Mouse (Mus musculus): Measurements from ENCODE around the gene Furin.
"Not testable (repeated sequence)": the region's sequence is repeated elsewhere in the genome, so short reads cannot be mapped to it uniquely, and the experiment has no call there.

Gene Furin

DNA sequence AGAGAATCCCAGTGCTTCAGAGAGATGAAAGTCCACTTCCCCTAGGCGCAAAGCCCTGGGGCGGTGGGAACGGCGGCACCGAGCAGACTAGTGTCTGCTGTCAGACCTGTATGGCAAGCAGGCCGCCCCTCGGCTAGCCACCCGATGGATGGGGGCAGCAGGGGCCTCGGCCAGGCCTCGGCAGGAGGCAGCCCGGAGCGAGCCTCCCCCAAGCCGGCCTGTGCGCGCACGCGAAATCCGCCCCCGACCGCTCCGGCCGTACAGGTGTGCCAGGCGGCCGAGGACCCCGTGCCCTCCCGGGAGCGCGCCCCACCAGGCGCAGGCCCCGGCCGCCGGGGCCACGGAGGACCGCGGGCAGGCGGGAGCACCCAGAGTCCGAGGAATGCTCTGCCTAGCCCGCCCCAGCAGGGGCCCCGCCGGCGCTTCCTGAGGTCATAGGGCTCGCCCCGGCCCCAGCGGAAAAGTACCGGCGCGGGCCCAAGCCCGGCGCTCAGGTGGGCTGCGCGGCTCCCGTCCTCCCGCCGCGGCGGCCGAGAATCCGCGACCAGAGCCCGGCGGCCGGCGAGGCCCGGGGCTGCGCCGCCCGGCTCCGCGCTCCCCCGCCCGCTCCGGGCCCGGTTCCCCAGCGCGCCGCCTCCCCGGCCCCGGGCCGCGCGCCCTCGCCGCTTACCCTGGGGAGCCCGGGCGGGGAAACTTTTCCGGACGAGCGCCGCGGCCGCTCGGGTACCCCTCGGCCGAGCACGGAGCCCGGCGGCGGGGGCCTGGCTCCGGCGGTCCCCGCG is 3.2 kb downstream of the Furin start:
- DNase-seq (ENCODE audit: low read depth in 2 of 2, low spot score in 2 of 2), result peak in 1 of 2 experiments; percentile 27

DNA sequence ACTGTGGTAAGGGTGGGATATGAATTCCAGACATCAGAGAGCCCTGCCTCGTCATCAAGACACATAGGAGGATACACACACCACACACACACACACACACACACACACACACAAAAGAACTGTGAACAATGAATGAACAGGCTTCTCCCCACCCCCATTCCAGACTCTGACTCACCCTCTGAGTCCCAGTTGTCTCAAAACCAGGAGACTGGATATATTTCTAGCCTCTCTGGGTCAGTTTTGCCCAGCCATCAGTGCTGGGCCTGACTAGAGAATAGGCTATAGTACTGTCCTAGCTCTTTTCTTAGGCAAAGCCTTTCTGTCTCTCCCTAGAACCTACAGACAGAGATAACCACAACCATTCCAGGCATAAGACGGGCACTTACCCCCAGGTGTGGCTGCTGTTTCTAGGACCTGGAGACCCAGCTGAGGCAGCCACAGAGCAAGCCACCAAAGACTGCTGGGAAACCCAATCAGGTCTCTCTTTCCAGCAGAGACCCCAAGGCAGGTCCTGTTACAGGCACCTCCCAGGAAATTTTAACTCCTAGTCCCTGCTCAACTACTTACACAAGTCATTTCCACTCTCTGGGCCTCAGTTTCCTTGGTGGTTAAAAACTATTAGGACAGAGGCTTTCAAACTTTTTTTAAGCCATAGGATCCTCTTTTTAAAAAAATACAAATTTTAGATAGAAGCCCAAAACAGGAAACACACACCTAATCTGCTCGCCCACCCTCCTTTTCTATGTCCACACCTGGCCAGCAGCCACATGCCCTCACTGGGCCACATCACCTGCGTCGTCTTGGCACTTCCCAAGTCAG is 4.0 kb downstream of the Furin start:
- no peak for DNase-seq (ENCODE audit: low read depth in 2 of 2, low spot score in 2 of 2)

DNA sequence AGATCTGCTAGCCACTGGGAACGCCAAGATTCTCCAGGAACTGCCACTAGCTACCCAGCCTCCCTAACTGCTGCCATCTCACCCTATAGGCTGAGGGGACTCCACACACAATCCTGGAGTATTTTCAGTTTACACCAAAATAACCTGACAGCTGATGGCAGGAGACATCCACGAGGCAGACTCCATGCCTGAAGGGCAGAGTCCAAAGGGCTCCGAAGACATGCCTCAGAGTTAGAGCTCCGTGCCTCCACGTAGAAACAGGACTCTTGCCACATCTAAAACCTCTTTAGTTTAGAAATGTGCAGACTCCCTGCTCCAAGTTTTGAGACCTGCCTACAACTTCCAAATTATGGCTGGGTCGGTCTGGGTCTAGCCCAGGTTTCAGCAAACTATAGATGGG is 4.7 kb downstream of the Furin start:
- no peak for DNase-seq (ENCODE audit: low read depth in 2 of 2, low spot score in 2 of 2)

DNA sequence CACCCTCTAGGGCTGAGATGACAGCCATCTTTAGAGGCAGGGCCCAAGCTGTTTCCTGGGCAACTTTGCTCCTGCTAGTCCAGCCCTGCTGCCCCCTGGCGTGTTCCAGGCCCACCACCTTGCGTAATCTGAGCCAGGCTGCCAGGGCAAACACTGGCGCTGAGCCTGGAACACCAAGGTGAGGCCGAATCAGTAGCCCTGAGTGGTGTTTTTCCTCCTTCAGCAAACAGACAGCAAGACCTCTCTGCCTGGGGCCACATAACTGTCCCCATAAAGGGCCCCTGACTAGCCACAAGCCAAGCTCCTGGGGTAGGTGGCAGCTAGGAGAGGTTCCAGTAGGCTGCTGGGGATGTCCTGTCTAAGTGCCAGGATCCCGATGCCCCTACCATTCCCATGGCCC is 5.1 kb downstream of the Furin start:
- DNase-seq (ENCODE audit: low read depth in 2 of 2, low spot score in 2 of 2), result no peak

DNA sequence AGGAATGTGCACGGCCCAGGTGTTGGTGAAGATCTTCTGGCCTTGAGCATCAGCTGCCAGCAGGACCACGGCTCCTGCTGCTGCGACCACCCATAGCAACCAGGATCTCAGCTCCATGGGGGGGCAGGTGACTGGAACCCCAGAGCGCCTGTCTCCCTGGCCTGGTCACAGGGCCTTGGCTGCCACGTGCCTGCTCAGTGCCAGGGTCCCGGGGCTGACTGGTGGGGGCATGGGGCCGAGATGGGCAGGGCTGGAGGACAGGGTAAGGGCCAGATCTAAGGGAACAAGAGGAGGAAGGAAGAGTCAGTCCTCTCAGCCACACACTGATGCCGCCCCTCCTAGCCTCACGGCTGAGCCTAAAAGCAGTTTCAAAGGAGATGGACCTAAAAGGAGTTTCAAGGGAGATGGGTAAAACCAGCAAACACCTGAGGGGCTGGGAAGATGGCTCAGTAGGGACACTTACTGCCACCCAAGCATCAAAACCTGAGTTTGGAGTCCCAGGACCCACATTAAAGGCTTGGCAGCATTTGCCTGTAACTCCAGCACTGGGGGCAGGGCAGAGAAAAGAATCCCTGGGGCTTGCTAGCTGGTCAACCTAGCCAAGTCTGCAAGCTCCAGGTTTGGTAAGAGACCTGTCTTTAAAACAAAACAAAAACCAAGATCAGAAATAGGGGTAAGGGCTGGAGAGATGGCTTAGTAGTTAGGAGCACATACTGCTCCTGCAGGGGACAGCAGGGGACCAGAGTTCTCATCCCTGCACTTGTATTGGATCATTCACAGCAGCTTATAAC is 6.4 kb downstream of the Furin start:
- DNase-seq (ENCODE audit: low read depth in 2 of 2, low spot score in 2 of 2), result no peak

DNA sequence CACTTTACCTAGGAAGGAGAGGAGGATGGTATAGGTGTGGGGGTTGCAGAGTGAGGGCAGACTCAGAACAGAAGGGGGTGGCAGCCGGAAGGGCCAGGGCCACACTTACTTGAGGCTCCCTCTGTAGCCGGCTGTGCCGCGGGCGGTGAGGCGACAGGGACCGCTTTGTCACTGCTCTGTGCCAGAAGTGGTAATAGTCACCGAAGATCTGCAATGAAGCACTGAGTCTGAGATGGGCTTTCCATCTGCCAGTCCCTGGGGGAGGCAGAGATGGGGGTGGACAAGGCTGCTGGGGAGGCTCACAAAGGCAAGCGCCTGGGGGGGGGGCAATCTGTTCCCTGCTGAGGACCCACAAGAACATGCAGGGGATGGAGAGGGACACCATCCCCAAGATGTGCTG is 7.2 kb downstream of the Furin start:
- DNase-seq (ENCODE audit: low read depth in 2 of 2, low spot score in 2 of 2), result no peak

DNA sequence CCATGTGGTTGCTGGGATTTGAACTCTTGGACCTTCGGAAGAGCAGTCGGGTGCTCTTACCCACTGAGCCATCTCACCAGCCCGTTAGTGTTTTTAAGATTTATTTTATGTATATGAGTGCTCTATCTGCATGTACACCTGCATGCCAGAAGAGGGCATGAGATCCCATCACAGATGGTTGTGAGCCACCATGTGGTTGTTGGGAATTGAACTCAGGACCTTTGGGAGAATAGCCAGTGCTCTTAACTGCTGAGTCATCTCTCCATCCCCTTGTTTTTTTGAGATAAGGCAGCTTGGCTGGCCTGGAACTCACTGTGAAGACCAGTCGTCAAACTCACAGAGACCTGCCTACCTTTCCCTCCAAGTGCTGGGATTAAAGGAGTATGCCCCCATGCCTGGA is 8.8 kb downstream of the Furin start:
- not testable (repeated sequence) for DNase-seq (ENCODE audit: low read depth in 2 of 2, low spot score in 2 of 2)

DNA sequence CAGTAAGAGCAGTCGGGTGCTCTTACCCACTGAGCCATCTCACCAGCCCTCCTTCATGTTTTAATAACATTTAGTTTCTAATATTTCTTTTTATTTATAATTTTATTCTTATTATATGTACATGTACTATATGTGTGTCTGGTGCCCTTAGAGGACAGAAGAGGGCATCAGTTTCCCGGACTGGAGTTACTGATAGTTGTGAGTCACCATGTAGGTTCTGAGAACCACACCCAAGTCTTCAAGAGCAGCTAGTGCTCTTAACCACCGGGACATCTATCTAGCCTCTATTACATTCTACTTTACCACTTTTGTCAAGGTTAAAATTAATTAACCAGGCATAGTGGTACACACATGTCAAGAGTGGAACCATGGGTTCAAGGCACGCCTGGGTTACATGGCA is 10.6 kb downstream of the Furin start:
- DNase-seq (ENCODE audit: low read depth in 2 of 2, low spot score in 2 of 2), result no peak

DNA sequence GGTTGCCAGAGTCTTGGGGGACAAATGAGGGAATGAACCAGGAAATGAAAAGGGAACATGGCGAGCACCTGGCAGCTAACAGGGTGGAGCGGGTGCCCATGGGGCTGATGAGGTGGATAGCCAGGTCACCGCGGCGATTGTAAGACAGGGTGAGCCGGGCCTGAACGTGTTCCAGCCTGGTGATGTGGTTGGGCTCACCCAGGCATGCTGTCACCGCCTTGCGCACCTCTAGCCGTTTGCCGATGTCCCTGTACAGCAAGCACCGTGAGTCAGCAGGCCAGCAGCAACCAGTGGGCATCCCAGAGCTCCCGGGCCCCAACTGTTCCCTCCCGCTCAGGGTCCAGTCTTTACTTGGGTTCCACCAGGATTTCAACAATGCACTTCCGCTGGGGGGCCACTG is 13.1 kb downstream of the Furin start:
- DNase-seq (ENCODE audit: low read depth in 2 of 2, low spot score in 2 of 2), result no peak

DNA sequence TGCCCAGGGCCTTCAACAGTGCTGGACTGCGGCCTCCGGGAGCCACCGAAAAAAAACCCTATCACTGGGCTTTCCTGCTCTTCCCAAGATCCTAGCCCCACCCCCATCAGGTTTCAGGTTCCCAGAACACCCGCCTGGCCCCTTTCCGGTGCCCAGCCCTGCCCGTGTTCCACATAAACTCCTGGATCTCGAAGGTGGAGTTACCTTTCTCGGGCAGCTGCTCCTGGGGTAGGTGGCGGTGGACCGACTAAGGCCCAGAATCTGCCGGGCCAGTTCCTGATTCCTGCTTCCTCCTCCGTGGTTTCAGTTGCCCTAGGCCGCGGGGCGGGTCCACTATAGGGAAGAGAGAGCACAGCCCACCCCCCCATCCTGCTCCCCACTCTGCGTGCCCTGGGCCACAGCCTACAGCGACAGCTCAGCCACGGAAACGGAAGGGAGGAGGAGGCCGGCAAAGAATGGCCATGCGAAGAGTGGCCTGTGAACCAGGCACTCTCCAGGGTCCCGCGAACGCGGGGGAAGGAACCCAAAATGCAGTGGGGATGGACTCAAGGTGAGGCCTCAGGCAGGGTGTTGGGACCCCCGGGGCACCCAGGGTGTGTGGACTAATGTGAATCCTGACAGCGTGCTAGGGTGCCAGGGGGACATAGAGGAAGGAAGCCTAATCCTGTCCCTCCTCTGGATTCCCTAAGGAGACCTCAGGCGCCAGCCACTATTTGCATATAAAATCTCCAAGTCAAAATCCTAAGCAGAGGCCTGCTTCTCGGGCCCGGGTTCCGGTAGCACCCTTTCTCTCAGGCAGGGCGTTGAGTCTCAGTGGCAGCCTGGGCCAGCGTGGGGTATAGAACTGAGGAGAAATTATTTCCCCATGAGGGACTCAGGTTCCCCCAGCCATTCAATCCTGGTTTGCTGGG is 17.3 kb downstream of the Furin start, which contains the start of gene Fes:
Gene Fes, minus strand, starts transcription at position 314 of the 911 bp plus-strand sequence.
- DNase-seq (ENCODE audit: low read depth in 2 of 2, low spot score in 2 of 2), result no peak

DNA sequence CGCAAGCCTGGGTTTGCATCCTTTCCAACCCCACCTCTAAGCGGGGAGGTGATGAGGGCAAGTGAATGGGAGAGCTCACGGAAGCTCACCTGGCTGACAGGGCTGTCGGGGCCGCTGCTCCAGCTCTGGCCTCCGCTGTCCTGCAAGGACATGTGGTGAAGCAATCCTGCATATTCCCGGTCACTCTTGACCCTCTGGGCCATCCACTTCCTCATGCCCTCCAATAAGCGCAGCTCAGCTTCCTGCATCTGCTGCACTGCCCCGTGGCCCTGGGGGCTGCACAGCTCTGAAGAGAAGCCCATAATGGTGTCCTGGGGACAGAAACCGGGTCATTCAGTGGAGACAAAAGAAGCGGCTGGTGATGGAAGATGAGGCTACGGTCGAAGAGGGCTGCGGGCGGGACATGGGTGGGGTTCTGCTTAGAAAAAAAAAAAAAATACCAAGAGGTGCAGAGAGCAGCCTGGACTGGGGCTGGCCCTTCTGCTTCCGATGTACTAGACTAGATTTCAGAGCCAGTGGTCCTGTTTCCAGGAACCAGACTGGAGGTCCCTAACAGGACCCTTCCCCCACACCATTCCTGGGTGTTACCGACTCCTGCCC is 18.1 kb downstream of the Furin start:
- DNase-seq (ENCODE audit: low read depth in 2 of 2, low spot score in 2 of 2), result no peak

DNA sequence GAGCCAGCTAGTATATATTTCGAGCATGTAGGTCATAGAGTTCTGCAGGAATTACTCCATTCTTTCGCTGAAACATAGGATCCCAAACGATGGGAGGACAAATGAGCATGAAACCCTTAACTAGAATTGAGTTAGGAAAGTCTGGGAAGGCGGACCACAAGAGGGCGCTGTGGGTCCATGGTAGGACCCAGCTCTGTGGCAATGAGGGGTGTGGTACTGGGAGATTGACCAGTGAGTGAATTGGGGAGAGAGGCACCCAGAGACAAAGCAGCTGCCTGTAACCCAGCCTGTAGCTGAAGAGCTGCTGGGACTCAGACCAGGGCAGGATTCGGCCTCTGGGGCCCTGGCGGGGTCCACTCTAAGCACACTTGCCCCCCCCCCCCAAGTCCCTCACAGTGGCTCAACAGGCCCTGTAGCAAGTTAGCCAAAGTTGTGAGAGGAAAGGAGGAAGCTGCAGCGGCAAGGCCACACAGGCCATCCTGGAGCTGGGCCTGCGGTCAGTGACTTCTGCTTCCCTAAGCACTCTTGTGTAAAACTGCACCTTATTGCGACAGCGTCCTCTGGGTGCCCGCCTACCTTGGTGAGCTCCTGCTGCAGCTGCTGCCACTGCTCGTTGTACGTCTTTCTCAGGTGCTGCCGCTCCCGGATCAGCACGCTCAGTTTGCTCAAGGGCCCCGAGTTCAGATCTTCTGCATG is 18.9 kb downstream of the Furin start:
- peak; percentile 79 to 81 for DNase-seq (ENCODE audit: low read depth in 2 of 2, low spot score in 2 of 2)

DNA sequence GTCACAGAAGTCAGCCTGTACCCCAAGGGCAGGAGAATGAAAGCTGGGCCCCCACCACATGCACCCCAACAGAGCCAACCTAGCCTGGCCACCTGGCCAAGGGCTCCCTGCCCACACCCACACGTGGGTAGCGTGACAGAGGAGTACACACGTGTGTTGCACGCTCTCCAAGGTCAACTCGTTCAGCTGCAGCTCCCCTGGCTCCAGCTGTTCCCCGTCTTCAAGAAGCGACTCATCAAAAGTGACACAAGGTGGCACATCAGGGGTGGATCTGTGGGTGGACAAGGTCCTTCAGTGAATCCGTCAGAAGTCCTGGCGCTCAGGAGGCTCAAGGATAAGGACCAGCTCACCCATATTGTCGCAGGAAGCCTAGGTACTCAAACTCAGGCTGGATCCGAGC is 22.3 kb downstream of the Furin start:
- no peak for DNase-seq (ENCODE audit: low read depth in 2 of 2, low spot score in 2 of 2)

DNA sequence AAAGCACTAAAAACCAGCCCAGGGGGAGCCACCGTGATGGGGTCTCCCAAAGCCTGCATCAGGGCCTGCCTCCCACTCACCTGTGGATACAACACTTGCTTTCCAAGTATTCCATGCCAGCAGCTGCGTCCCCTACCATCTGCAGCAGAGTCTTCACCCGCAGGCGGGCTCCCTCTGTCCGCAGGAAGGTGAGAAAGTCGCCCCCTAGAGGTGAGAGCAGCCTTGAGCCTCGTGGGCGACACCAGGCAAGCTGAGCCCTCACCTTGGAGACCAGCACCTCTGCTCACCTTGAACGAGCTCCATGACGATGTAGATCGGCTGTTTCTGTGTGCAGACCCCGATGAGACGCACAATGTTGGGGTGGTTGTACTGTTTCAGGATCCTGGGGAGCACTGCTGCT is 25.7 kb downstream of the Furin start:
- DNase-seq (ENCODE audit: low read depth in 2 of 2, low spot score in 2 of 2), result peak; percentile 49 to 56

DNA sequence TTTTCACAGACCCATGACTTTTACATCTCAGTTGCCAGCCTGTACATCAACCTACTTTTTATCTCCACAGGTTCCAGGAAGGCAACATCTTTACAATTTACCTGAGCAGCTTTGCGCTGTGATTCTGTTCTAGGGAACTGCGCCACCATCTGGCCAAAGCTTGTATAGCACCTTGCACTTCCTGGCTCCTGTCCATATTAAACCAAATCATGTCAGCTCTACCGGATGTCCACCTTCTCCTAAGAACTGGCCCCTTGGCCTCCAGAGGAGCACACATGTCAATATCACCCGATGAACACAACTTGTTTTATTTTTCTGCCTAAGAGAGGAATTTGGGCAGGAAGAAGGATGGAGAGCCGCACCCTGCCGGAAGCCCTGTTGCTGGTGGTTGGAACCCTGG is 27.8 kb downstream of the Furin start:
- peak; percentile 78 to 82 for DNase-seq (ENCODE audit: low read depth in 2 of 2, low spot score in 2 of 2)

DNA sequence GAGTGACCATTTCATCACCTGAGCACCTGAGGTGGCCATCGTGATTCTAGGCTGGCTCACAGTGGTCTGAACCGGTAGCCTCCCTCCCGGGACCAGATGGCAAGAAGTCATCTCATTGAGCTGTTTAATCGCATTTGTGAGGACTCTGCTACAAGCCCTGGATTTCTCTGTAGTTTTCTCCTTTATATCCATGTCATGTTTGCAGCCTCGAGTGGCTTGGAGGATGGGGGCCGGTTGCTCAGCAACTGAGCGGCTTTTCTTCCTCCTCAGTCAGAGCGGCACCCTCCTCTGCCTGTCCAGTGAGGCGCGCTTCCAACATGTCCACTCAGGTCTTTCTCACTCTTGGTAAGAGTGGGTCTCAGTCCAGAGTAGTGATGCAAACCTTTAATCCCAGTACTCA is 29.0 kb downstream of the Furin start:
- DNase-seq (ENCODE audit: low read depth in 2 of 2, low spot score in 2 of 2), result no peak

DNA sequence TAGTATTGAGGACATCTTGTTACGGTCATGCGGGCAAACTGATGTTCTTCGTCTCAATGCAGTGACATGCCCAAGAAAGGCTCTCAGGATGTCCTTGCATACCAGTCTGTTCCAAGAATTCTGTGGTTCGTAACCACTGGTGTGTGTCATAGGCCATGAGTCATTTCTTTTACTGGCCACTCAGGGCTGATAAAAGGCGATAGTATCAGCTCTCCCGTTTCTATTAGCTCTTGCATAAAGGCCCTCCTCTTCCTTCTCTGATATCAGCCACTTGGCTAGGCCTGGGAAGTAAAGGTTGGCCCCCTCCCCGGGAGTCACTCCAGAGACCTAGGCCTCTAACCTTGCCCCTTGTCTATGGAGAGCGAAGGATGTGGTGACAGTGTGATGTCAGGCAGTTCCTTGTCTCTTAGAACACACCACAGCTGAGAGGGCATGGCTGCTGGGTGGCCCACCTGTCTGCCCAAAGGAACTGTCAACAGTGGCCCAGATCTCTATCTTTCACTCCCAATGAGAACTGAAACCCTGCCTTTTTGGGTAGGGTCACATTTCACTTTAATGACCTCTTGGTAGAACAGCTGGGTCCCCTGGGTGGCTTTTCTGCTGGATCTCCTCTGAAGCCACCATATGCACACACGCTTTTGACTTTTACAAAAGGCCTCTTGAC is 29.7 kb downstream of the Furin start:
- DNase-seq (ENCODE audit: low read depth in 2 of 2, low spot score in 2 of 2), result no peak

DNA sequence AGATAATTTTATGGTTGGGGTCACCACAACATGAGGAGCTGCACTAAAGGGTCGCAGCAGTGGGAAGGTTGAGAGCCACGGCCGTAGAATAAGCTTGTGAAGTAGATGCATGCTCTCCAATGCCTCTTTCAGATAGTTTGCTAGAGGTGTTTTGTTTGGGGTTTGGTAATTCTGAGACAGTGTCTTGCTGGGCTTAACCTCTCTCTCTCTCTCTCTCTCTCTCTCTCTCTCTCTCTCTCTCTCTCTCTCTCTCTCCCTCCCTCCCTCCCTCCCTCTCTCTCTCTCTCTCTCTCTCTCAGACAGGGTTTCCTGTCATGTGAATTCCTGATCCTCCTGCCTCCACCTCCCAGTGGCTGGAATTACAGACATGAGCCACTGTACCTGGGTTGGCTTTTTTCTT is 30.5 kb downstream of the Furin start:
- no peak for DNase-seq (ENCODE audit: low read depth in 2 of 2, low spot score in 2 of 2)

DNA sequence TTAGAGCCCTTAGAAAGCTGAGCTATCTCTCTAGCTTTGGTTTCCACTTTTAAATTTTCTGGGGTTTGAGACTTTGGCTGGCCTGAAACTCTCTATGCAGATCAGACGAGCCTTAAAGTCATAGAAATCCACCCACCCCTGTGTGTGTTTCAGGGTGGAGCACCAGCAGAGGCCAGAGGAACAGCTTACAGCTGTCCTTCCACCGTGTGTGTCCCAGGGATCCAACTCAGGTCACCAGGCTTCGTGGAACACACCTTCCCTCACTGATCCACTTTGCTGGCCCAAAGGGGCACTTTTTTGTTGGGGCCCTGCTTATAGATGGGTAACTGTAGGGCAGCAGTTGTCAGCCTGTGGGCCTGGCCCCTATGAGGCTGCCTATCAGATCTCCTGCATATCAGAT is 31.0 kb downstream of the Furin start:
- DNase-seq (ENCODE audit: low read depth in 2 of 2, low spot score in 2 of 2), result no peak

Data from CD8-positive naive resting alpha-beta T cell, adult 2 months (primary cell).